Mouse (Mus musculus) liver, adult 2 months (tissue): ENCODE data around the gene Clint1.

Source experiments
- CTCF ChIP-seq: fragments of 200-500 bp; IDR thresholded peaks from 2 replicates; pipeline ENCODE4 v1.5.1; 2011; ENCODE audit warnings: low read depth, low read length, control low read depth
- POLR2A ChIP-seq: fragments of 200-500 bp; IDR thresholded peaks from 2 replicates; pipeline ENCODE4 v1.6.1; 2011; ENCODE audit warnings: low read length, control low read depth; ENCODE audit not compliant: insufficient read depth; ENCODE audit errors: extremely low read depth

DNA sequence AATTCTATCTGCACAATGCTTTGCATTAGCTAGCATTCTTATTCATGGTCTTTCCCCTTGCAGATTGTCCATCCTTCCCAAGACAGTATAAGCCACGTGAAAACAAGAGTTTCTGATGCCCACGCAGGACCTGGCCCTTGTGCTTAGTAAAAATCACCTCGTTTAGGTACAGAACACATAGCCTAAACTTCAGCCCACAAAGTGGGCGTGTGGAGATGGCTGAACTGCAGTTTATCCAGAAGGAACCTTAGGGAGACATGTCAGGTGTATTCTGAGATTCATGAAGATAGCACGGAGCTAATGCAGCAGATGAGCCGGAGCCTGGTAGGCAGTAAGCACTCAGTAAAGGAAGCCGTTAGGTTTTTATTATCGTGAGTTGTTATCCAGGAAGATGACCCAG, 69.2 kb downstream of the Clint1 start:
- TF ChIP-seq CTCF: no peak
- TF ChIP-seq POLR2A: no peak
